Mouse (Mus musculus): ENCODE measurements around the gene Tmem176a.

- TF ChIP-seq CTCF (IDR thresholded peaks at IDR 0.05), result no peak
- no peak for TF ChIP-seq POLR2A (IDR thresholded peaks at IDR 0.05; ENCODE audit: insufficient read depth, low read depth, low read length)
Measured at GRCm38 (mm10) chr6:48864723-48865122, 24.0 kb downstream of the Tmem176a start.
